Mouse (Mus musculus) liver, adult 2 months (tissue): ENCODE measurements at regions not wholly inside any gene's neighbourhood (a gene's known extent, or its start where the extent isn't known, plus 50 kb on each side); places are given as distances from the start of the nearest gene placed in this dataset.

ENCODE experiments used
- DNase-seq: peaks from one replicate; pipeline ENCODE4 v3.0.0-alpha.2; 2011; ENCODE audit warnings: low read depth, low spot score; ENCODE audit errors: extremely low read depth
- H3K27ac ChIP-seq: fragments of 200-500 bp; replicated peaks from 2 replicates; pipeline ENCODE4 v1.5.1; 2012; ENCODE audit warnings: low read depth, mild to moderate bottlenecking, control low read depth, inconsistent platforms, low read length; ENCODE audit not compliant: insufficient read depth
- H3K27me3 ChIP-seq: fragments of 200-500 bp; 2 replicates; pipeline ENCODE4 v1.6.1; 2012; ENCODE audit warnings: mild to moderate bottlenecking, moderate library complexity, low read length, inconsistent platforms; ENCODE audit not compliant: control insufficient read depth, insufficient read depth
- H3K36me3 ChIP-seq: fragments of 200-500 bp; 2 replicates; pipeline ENCODE4 v1.6.1; 2012; ENCODE audit warnings: low read length, inconsistent platforms; ENCODE audit not compliant: control insufficient read depth, insufficient read depth
- H3K4me1 ChIP-seq: fragments of 200-500 bp; 2 replicates; pipeline ENCODE4 v1.6.1; 2011; ENCODE audit warnings: low read length; ENCODE audit not compliant: control insufficient read depth, insufficient read depth
- H3K4me3 ChIP-seq: fragments of 200-500 bp; 2 replicates; pipeline ENCODE4 v1.5.1; 2011; ENCODE audit warnings: low read depth, mild to moderate bottlenecking, control low read depth, low read length, moderate library complexity; ENCODE audit not compliant: insufficient read depth
- H3K79me2 ChIP-seq: fragments of 200-500 bp; 2 replicates; pipeline ENCODE4 v1.6.1; 2012; ENCODE audit warnings: inconsistent platforms, mild to moderate bottlenecking, low read length, moderate library complexity; ENCODE audit not compliant: control insufficient read depth, insufficient read depth
- H3K9ac ChIP-seq: fragments of 200-500 bp; 2 replicates; pipeline ENCODE4 v1.6.1; 2012; ENCODE audit warnings: low read depth, mild to moderate bottlenecking, control low read depth, inconsistent platforms, low read length
- CTCF ChIP-seq: fragments of 200-500 bp; IDR thresholded peaks from 2 replicates; pipeline ENCODE4 v1.5.1; 2011; ENCODE audit warnings: low read depth, low read length, control low read depth
- POLR2A ChIP-seq: fragments of 200-500 bp; IDR thresholded peaks from 2 replicates; pipeline ENCODE4 v1.6.1; 2011; ENCODE audit warnings: low read length, control low read depth; ENCODE audit not compliant: insufficient read depth; ENCODE audit errors: extremely low read depth
- WGBS: fragments of 180-500 bp; shearing (Covaris S2); methylation state at CpG from one replicate; pipeline ENCODE4 v1.1.7; 2018; 5-methylcytosine and 5-hydroxymethylcytosine counted together

- Histone ChIP-seq H3K4me3 (no peak overlapping the region), H3K79me2 (no peaks in the 10 kb centered on the region), H3K27ac (no peak overlapping the region), H3K4me1 (no peaks in the 10 kb centered on the region), H3K36me3 (no peaks in the 10 kb centered on the region), H3K9ac (no peak overlapping the region), H3K27me3 (peaks cover 6% of the 10 kb centered on the region)
- WGBS, result 72% methylated on average over 7 of the region's 7 CpGs
- no peak for DNase-seq
- TF ChIP-seq POLR2A (no peak), CTCF (no peak)
Measured at GRCm38 (mm10) chr11:109067733-109068132, 76.4 kb downstream of the E030025P04Rik start.

- 60% methylated on average over 4 of the region's 4 CpGs for WGBS
- Histone ChIP-seq H3K27me3 (no peaks in the 10 kb centered on the region), H3K79me2 (no peaks in the 10 kb centered on the region), H3K9ac (no peak overlapping the region), H3K36me3 (no peaks in the 10 kb centered on the region), H3K27ac (no peak overlapping the region), H3K4me3 (no peak overlapping the region), H3K4me1 (no peaks in the 10 kb centered on the region)
- DNase-seq, result no peak
- TF ChIP-seq CTCF (no peak), POLR2A (no peak)
Measured at GRCm38 (mm10) chr11:109061971-109062370, 82.2 kb downstream of the E030025P04Rik start.

GRCm38 (mm10) chr11:109060527-109060908 lies 83.7 kb downstream of the E030025P04Rik start:
- H3K36me3 ChIP-seq, result no peaks in the 10 kb centered on the region
- DNase-seq, result no peak
- no peak for TF ChIP-seq CTCF
- no peak for TF ChIP-seq POLR2A
- WGBS, result 80% methylated on average over 3 of the region's 3 CpGs
- no peak overlapping the region for H3K4me3 ChIP-seq
- H3K79me2 ChIP-seq, result no peaks in the 10 kb centered on the region
- no peaks in the 10 kb centered on the region for H3K27me3 ChIP-seq
- no peak overlapping the region for H3K27ac ChIP-seq
- no peaks in the 10 kb centered on the region for H3K4me1 ChIP-seq
- H3K9ac ChIP-seq, result no peak overlapping the region

- WGBS, result 84% methylated on average over 12 of the region's 12 CpGs
- no peak overlapping the region for H3K27ac ChIP-seq
- no peak for TF ChIP-seq POLR2A
- no peak for TF ChIP-seq CTCF
Measured at GRCm38 (mm10) chr11:109059863-109060526, 84.2 kb downstream of the E030025P04Rik start.

GRCm38 (mm10) chr11:109058021-109058420 lies 86.1 kb downstream of the E030025P04Rik start:
- no peaks in the 10 kb centered on the region for H3K4me1 ChIP-seq
- no peak overlapping the region for H3K9ac ChIP-seq
- H3K27ac ChIP-seq, result no peak overlapping the region
- no peaks in the 10 kb centered on the region for H3K27me3 ChIP-seq
- TF ChIP-seq CTCF (no peak), POLR2A (no peak)
- DNase-seq, result no peak
- H3K36me3 ChIP-seq, result no peaks in the 10 kb centered on the region
- no peaks in the 10 kb centered on the region for H3K79me2 ChIP-seq
- no peak overlapping the region for H3K4me3 ChIP-seq

More at GRCm38 (mm10) chr11:109059863-109060526, 84.2 kb downstream of the E030025P04Rik start:
- no peaks in the 10 kb centered on the region for H3K27me3 ChIP-seq
- H3K36me3 ChIP-seq, result no peaks in the 10 kb centered on the region
- no peak overlapping the region for H3K4me3 ChIP-seq
- no peak overlapping the region for H3K9ac ChIP-seq
- no peaks in the 10 kb centered on the region for H3K4me1 ChIP-seq
- no peaks in the 10 kb centered on the region for H3K79me2 ChIP-seq
- DNase-seq, result no peak

GRCm38 (mm10) chr11:109048257-109049101 lies 95.7 kb downstream of the E030025P04Rik start:
- DNase-seq, result no peak
- H3K4me1 ChIP-seq, result no peaks in the 10 kb centered on the region
- no peak for TF ChIP-seq POLR2A
- no peak for TF ChIP-seq CTCF
- no peak overlapping the region for H3K9ac ChIP-seq
- WGBS, result 79% methylated on average over 10 of the region's 10 CpGs
- no peaks in the 10 kb centered on the region for H3K27me3 ChIP-seq
- H3K79me2 ChIP-seq, result no peaks in the 10 kb centered on the region
- no peaks in the 10 kb centered on the region for H3K36me3 ChIP-seq
- no peak overlapping the region for H3K4me3 ChIP-seq
- no peak overlapping the region for H3K27ac ChIP-seq
